Mouse (Mus musculus) T-helper 17 cell (primary cell): Measurements from ENCODE around the gene Klra5.
"Not testable (repeated sequence)": the region's sequence is repeated elsewhere in the genome, so short reads cannot be mapped to it uniquely, and the experiment has no call there.

ENCODE experiments used
- in situ Hi-C, 2 experiments: fragments of 300-600 bp; cut with MboI, MseI; formaldehyde crosslinking; loops; 1 replicate in 1 of 2; 2 replicates in 1 of 2; pipeline ENCODE4 v1.15.1; 2025; ENCODE audit warnings: high pct_unique_total_duplicates in 2 of 2

The Klra5 gene

GRCm38 (mm10) chr6:129917476-129917946, at the start of gene Klra5:
Klra5 (minus strand) TSS chr6:129917650.
- in situ Hi-C loops, result not testable (repeated sequence)

GRCm38 (mm10) chr6:129916996-129917395, 454 bp downstream of the Klra5 start:
- in situ Hi-C loops, result no loop called here

- in situ Hi-C loops, result no loop called here
Observed at GRCm38 (mm10) chr6:129882525-129882924, 34.9 kb downstream of the Klra5 start.

DNA sequence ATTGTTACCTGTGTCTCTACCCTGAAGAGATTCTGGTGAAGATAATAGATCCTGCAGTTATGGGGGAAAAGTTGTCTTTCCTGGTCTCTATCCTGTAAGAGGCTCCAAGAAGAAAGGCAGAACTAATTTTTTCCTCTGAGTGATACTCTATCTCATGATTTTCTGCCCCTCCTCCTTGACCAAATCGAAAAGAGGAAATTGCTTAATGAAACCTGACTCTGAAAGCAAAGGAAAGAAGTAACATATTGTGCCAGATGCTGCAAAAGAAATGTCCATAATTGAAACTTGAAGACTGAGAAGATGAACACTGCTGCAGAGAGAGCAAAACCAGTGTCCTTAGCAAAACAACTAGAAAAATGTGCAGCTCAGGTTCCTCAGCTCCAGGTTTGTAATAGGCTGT, 40.9 kb downstream of the Klra5 start, which contains the start of gene Klra17:
TSS of gene Klra17 (minus strand) at position 124 of the 400 bp plus-strand sequence.
- in situ Hi-C loops, result no loop called here

GRCm38 (mm10) chr6:129862349-129862748, 55.1 kb downstream of the Klra5 start, which contains the start of gene Gm17631:
Gm17631 (plus strand) TSS chr6:129862649.
- in situ Hi-C loops, result not testable (repeated sequence)
